Mouse (Mus musculus) CH12F3 (cell line): ENCODE data around the gene Slc15a4.

Source experiments
- in situ Hi-C: fragments of 300-500 bp; cut with MboI; formaldehyde crosslinking; loops from 2 replicates; pipeline ENCODE4 v1.14.3; 2020; ENCODE audit warnings: low sequenced_read_pairs

Slc15a4 gene

DNA sequence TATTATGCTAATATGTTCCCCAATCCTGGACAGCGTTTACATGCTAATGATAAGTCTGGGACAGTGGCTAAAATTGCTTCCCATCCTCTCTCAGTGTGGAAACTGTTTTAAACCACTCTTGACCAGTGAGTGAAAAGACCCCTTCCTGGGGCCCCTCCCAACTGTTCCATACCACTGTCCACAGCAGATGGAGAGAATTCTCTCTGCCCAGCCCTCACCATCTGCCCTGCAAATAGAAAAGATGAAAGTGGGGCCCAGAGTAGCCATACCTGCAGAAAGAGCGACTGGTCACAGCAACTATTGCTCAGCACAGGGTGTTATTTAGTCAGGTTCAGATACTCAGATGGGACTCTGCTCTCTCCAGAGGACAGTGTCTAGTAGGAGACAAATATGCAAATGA, 84.6 kb downstream of the Slc15a4 start:
- in situ Hi-C loops: no loop called here

DNA sequence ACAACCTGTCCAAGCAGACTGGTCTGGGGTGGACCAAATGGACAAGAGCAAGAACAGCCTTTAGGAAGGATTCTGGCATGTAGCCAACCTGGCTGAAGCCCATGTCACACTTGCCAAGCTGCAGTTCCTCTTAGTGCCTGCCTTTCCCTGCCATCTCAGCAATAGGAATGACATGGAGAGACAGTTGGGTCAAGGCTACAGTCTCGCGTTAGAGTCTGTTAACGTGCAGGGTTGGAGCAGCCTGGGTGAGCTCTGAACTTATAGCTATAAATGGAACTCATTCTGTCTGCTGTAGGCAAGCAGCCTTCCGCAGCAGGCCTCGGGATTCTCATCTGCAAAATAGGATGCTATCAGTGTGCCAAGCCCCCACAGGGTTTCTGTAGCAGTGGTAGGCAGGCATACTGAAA, 86.1 kb downstream of the Slc15a4 start:
- in situ Hi-C loops: no loop called here
